Mouse (Mus musculus): ENCODE results near the gene Dis3l. TPM values are rescaled to one million over a fixed set of nuclear protein-coding genes. Genes with fewer than 3 reads are reported as not detected.

Gene Dis3l
- total RNA-seq, 2 experiments from 2014 or later, result 6.3 to 11.1 TPM

DNA sequence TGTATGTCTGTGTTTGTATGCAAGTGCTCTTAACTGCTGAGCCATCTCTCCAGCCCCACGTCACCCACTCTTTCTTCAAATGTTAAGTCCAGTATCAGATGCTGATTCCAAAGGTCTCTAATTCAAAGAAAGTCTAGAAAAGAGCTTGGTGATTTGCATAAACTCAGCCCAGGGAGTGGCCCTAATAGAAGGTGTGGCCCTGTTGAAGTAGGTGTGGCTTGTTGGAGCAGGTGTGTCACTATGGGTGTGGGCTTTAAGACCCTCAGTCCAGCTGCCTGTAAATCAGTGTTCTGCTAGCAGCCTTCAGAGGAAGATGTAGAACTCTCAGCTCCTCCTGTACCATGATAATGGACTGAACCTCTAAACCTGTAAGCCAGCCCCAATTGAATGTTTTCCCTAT, 73.9 kb downstream of the Dis3l start:
- ATAC-seq (replicated peaks; ENCODE audit: low FRiP score, poor library complexity, severe bottlenecking), result no peak

DNA sequence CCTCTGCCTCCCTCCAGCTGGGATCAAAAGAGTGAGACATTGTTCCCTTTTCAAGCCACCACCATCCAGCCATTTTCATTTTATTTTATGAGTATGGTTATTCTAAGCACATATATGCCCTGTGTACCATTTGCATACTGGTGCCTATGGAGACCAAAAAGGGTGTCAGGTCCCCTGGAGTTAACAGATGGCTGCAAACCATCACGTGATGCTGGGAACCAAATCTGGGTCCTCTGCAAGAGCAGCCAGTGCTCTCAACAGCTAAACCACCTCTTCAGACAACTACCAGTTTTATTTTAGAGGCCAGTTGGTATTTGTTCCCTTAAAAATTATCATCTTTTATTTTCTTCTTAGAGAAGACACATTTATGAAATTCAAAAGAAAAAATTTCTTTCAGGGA, 76.3 kb downstream of the Dis3l start:
- no peak for ATAC-seq (replicated peaks; ENCODE audit: low FRiP score, poor library complexity, severe bottlenecking)

DNA sequence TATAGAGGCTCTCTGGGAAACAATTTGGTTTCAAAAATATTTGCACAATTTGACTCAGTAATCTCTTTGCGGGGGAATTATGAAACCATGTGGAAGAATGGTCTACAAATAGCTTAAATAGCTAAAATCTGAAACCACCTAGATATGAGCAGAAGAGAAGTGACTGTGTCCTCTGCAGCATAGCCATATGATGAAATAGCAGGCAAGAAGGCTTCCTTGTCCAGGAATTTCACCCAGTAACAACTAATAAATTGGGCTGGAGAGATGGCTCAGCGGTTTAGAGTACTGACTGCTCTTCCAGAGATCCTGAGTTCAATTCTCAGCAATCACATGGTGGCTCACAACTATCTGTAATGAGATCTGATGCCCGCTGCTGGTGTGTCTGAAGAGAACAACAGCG, 80.1 kb downstream of the Dis3l start:
- ATAC-seq (replicated peaks; ENCODE audit: low FRiP score, poor library complexity, severe bottlenecking), result no peak

DNA sequence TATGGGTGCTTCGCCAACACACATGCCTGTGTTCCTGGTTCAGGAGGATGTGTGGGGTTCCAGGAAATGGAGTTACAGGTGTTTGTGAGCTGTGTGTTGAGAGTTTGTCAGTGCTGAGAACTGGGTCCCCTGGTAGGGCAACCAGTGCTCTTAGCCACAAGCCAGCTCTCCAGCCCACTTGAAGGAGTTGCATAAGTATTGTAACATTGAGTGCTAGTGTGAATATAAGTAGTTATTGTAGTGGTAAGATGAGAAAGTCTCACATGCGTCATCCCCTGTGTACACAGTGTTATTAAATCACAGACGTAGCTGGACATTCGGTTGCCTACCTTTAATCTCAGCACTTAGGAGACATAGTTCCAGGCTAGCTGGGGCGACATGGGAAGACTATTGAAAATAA, 81.2 kb downstream of the Dis3l start:
- ATAC-seq (replicated peaks; ENCODE audit: low FRiP score, poor library complexity, severe bottlenecking), result no peak

Other genes with a start within 250 kb of the Dis3l start
- not detected in 2 replicates for gene Lctl, start 224.1 kb downstream of the Dis3l start, total RNA-seq (2015; ENCODE audit: low replicate concordance)
- gene Lctl, start 224.1 kb downstream of the Dis3l start, total RNA-seq (2017; ENCODE audit: low replicate concordance), result not detected in 2 replicates
- 90.5 and 94.3 TPM in 2 replicates for gene Zwilch, start 168.2 kb downstream of the Dis3l start, total RNA-seq (2015; ENCODE audit: low replicate concordance)
- 234 and 281 TPM in 2 replicates for gene Zwilch, start 168.2 kb downstream of the Dis3l start, total RNA-seq (2017; ENCODE audit: low replicate concordance)
- 955 and 1,003 TPM in 2 replicates for gene Rpl4, start 167.9 kb downstream of the Dis3l start, total RNA-seq (2015; ENCODE audit: low replicate concordance)
- 556 and 679 TPM in 2 replicates for gene Rpl4, start 167.9 kb downstream of the Dis3l start, total RNA-seq (2017; ENCODE audit: low replicate concordance)
- 7.9 and 20.5 TPM in 2 replicates for gene Snapc5, start 162.0 kb downstream of the Dis3l start, total RNA-seq (2015; ENCODE audit: low replicate concordance)
- 10.8 and 15.1 TPM in 2 replicates for gene Snapc5, start 162.0 kb downstream of the Dis3l start, total RNA-seq (2017; ENCODE audit: low replicate concordance)
- not detected in 2 replicates for gene Uchl4, start 106.1 kb downstream of the Dis3l start, total RNA-seq (2015; ENCODE audit: low replicate concordance)
- 0.15 TPM in 1 of 2 replicates, not detected in the other for gene Uchl4, start 106.1 kb downstream of the Dis3l start, total RNA-seq (2017; ENCODE audit: low replicate concordance)
- 10.1 and 23.1 TPM in 2 replicates for gene Map2k1, start 87.7 kb downstream of the Dis3l start, total RNA-seq (2015; ENCODE audit: low replicate concordance)
- gene Map2k1, start 87.7 kb downstream of the Dis3l start, total RNA-seq (2017; ENCODE audit: low replicate concordance), result 10.1 and 23.3 TPM in 2 replicates
- gene Tipin, start 59.7 kb downstream of the Dis3l start, total RNA-seq (2015; ENCODE audit: low replicate concordance), result 185 and 187 TPM in 2 replicates
- 132 and 168 TPM in 2 replicates for gene Tipin, start 59.7 kb downstream of the Dis3l start, total RNA-seq (2017; ENCODE audit: low replicate concordance)
- gene Megf11, start 44.3 kb upstream of the Dis3l start, total RNA-seq (2015; ENCODE audit: low replicate concordance), result not detected in 2 replicates
- gene Megf11, start 44.3 kb upstream of the Dis3l start, total RNA-seq (2017; ENCODE audit: low replicate concordance), result 0.64 TPM in 1 of 2 replicates, not detected in the other

Data from erythroid progenitor cell, adult 5-6 weeks (primary cell).